8 mouse cellular contexts compared by ENCODE assay signal in the genomic region with DNA sequence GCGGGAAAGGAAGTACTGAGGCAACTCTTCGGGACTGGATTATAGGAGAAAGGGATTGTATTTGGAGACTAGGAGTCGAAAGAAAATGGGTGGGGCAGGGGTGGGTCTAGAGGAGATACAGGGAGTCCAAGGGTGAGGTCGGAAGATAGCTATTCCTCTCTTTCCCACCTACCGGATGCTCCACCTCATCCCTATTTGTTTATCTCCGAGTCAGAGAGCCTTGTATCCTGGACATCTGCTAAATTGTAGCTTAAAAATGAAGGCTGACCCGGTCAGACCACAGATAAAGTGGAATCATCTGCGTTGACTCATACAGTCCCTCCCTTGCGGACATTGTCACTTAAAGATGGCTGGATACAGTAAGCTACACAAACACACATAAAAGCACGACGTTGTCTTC. TPM values are rescaled to one million over a fixed set of nuclear protein-coding genes. Genes with fewer than 3 reads are reported as not detected.
A peak's percentile ranks its signal among the peaks of the same experiment; 100 is the strongest.
DNase-seq lines count a peak whose midpoint lies in the region; ATAC-seq and TF ChIP-seq lines count a peak whose summit lies in the region.

No protein-coding gene starts in this region.

- peaks cover 10% of the 10 kb centered on the region; the same call in 1 of the 2 replicates for H3K27me3 ChIP-seq in kidney, embryonic 14.5 days (ENCODE audit: control insufficient read depth, insufficient read depth, low read length)
- H3K27me3 ChIP-seq in hindbrain, embryonic 16.5 days (replicated peaks; ENCODE audit: control insufficient read depth, insufficient read depth, low read length) = peaks cover 42% of the 10 kb centered on the region
- H3K27me3 ChIP-seq in midbrain, embryonic 16.5 days (ENCODE audit: control insufficient read depth, insufficient read depth, low read depth, low read length) = peaks cover 50% of the 10 kb centered on the region

- H3K9ac ChIP-seq in kidney, embryonic 14.5 days (ENCODE audit: low read depth, low read length) = peak overlapping the region; percentile 13; the same call in 1 of the 2 replicates
- no peak overlapping the region for H3K9ac ChIP-seq in hindbrain, embryonic 16.5 days (ENCODE audit: low read depth, low read length)
- peak overlapping the region; percentile 30; the same call in 1 of the 2 replicates for H3K9ac ChIP-seq in midbrain, embryonic 16.5 days (ENCODE audit: low read depth, low read length)

- peak overlapping the region; percentile 93 for H3K4me2 ChIP-seq in kidney, embryonic 14.5 days (replicated peaks; ENCODE audit: low read depth, low read length)
- peak overlapping the region; percentile 90 for H3K4me2 ChIP-seq in hindbrain, embryonic 16.5 days (ENCODE audit: low read length)
- H3K4me2 ChIP-seq in midbrain, embryonic 16.5 days (ENCODE audit: low read length) = peak overlapping the region; percentile 86

- H3K36me3 ChIP-seq in kidney, embryonic 14.5 days (ENCODE audit: control insufficient read depth, insufficient read depth, low read length) = no peaks in the 10 kb centered on the region
- H3K36me3 ChIP-seq in hindbrain, embryonic 16.5 days (ENCODE audit: control insufficient read depth, insufficient read depth, low read length) = no peaks in the 10 kb centered on the region
- no peaks in the 10 kb centered on the region for H3K36me3 ChIP-seq in midbrain, embryonic 16.5 days (ENCODE audit: control insufficient read depth, insufficient read depth, low read length)

- TF ChIP-seq CTCF in bone marrow macrophage, adult 2 months (IDR thresholded peaks at IDR 0.05; ENCODE audit: low read depth, low read length) = no peak

- H3K4me1 ChIP-seq in kidney, embryonic 14.5 days (ENCODE audit: control insufficient read depth, insufficient read depth, low read length) = peaks cover 5% of the 10 kb centered on the region; the same call in 1 of the 2 replicates
- peaks cover 16% of the 10 kb centered on the region for H3K4me1 ChIP-seq in bone marrow macrophage, adult 2 months (ENCODE audit: control insufficient read depth, insufficient read depth, low read length)
- H3K4me1 ChIP-seq in hindbrain, embryonic 16.5 days (ENCODE audit: control insufficient read depth, insufficient read depth, low read depth, low read length) = peaks cover 7% of the 10 kb centered on the region
- peaks cover 6% of the 10 kb centered on the region for H3K4me1 ChIP-seq in midbrain, embryonic 16.5 days (ENCODE audit: control insufficient read depth, insufficient read depth, low read length)

- TF ChIP-seq POLR2A in bone marrow macrophage, adult 2 months (IDR thresholded peaks at IDR 0.05; ENCODE audit: borderline replicate concordance, low read depth, low read length) = no peak

- no peak for ATAC-seq in kidney, embryonic 14.5 days (ENCODE audit: low FRiP score, low TSS enrichment)
- ATAC-seq in hindbrain, embryonic 16.5 days = peak; percentile 14; the same call in 1 of the 2 replicates
- ATAC-seq in midbrain, embryonic 16.5 days = no peak
- ATAC-seq in activated CD4-positive, CD25-positive, alpha-beta regulatory T cell, adult 4 months = no peak

- no peak for DNase-seq in kidney, postnatal 4 days
- DNase-seq in embryo, embryonic 9.5 days (ENCODE audit: extremely low spot score) = no peak
- no peak for DNase-seq in spleen, postnatal 36 days (ENCODE audit: low spot score in 2 of 2)

- 29% methylated on average over 11 of the region's 11 CpGs for WGBS in kidney, embryonic 14.5 days
- 33% methylated on average over 11 of the region's 11 CpGs for WGBS in hindbrain, embryonic 16.5 days
- WGBS in midbrain, embryonic 16.5 days = 35% methylated on average over 11 of the region's 11 CpGs

- H3K27ac ChIP-seq in kidney, embryonic 14.5 days (ENCODE audit: low read depth, low read length) = no peak overlapping the region
- 0 out of 2 replicates have a peak overlapping the region, but pooled peaks have one; percentile 12 for H3K27ac ChIP-seq in bone marrow macrophage, adult 2 months (ENCODE audit: insufficient read depth, low read depth, low read length)
- no peak overlapping the region for H3K27ac ChIP-seq in hindbrain, embryonic 16.5 days (ENCODE audit: low read depth, low read length)
- no peak overlapping the region for H3K27ac ChIP-seq in midbrain, embryonic 16.5 days (ENCODE audit: low read length)

- H3K9me3 ChIP-seq in kidney, embryonic 14.5 days (ENCODE audit: control insufficient read depth, low read length) = no peaks in the 10 kb centered on the region
- H3K9me3 ChIP-seq in hindbrain, embryonic 16.5 days (ENCODE audit: control insufficient read depth, low read length) = no peaks in the 10 kb centered on the region
- H3K9me3 ChIP-seq in midbrain, embryonic 16.5 days (replicated peaks; ENCODE audit: control insufficient read depth, low read length, poor library complexity, severe bottlenecking) = no peaks in the 10 kb centered on the region

- H3K4me3 ChIP-seq in kidney, embryonic 14.5 days (ENCODE audit: low read length) = peak overlapping the region; percentile 65
- peak overlapping the region; percentile 12; the same call in 1 of the 2 replicates for H3K4me3 ChIP-seq in bone marrow macrophage, adult 2 months (ENCODE audit: insufficient read depth, low read length)
- H3K4me3 ChIP-seq in hindbrain, embryonic 16.5 days (ENCODE audit: low read length) = peak overlapping the region; percentile 64
- peak overlapping the region; percentile 58 for H3K4me3 ChIP-seq in midbrain, embryonic 16.5 days (ENCODE audit: low read depth, low read length)

RNA-seq across cellular contexts. Expression of gene Map3k6, which starts 1.3 kb away (rescaled TPM):
- 2.8 and 4.1 TPM in 2 replicates for polyA plus RNA-seq in kidney, embryonic 14.5 days (2014; fragmentation: Nextera tagmentation; extraction: Ambion mirVana)
- 1.2 and 1.6 TPM in 2 replicates for polyA plus RNA-seq in bone marrow macrophage, adult 2 months (2012; ENCODE audit: insufficient read depth, insufficient read length, missing spikeins)
- 2.6 and 4.2 TPM in 2 replicates for polyA plus RNA-seq in hindbrain, embryonic 16.5 days (2015; fragmentation: Nextera tagmentation; extraction: Ambion mirVana)
- polyA plus RNA-seq in midbrain, embryonic 16.5 days (2015; fragmentation: Nextera tagmentation; extraction: Ambion mirVana) = 2.8 TPM in 2 replicates
- polyA plus RNA-seq in activated CD4-positive, CD25-positive, alpha-beta regulatory T cell, adult 4 months (2017; shearing (Covaris generic)) = under 1 TPM in 1 of 2 experiments, not detected in 1; 0.42 TPM

RNA-seq across cellular contexts. Expression of gene Sytl1, which starts 21.0 kb away (rescaled TPM):
- polyA plus RNA-seq in kidney, embryonic 14.5 days (2014; fragmentation: Nextera tagmentation; extraction: Ambion mirVana) = 0.70 and 1.1 TPM in 2 replicates
- polyA plus RNA-seq in bone marrow macrophage, adult 2 months (2012; ENCODE audit: insufficient read depth, insufficient read length, missing spikeins) = not detected in 2 replicates
- 0.44 and 0.54 TPM in 2 replicates for polyA plus RNA-seq in hindbrain, embryonic 16.5 days (2015; fragmentation: Nextera tagmentation; extraction: Ambion mirVana)
- 0.16 and 0.25 TPM in 2 replicates for polyA plus RNA-seq in midbrain, embryonic 16.5 days (2015; fragmentation: Nextera tagmentation; extraction: Ambion mirVana)
- 10 to 100 TPM; 29.6 to 45.6 TPM for polyA plus RNA-seq in activated CD4-positive, CD25-positive, alpha-beta regulatory T cell, adult 4 months (2017; shearing (Covaris generic))

RNA-seq across cellular contexts. Expression of gene Gpr3, which starts 29.6 kb away (rescaled TPM):
- polyA plus RNA-seq in kidney, embryonic 14.5 days (2014; fragmentation: Nextera tagmentation; extraction: Ambion mirVana) = 0.53 TPM in 1 of 2 replicates, not detected in the other
- polyA plus RNA-seq in bone marrow macrophage, adult 2 months (2012; ENCODE audit: insufficient read depth, insufficient read length, missing spikeins) = not detected in 2 replicates
- polyA plus RNA-seq in hindbrain, embryonic 16.5 days (2015; fragmentation: Nextera tagmentation; extraction: Ambion mirVana) = 2.5 TPM in 2 replicates
- 1.5 and 2.0 TPM in 2 replicates for polyA plus RNA-seq in midbrain, embryonic 16.5 days (2015; fragmentation: Nextera tagmentation; extraction: Ambion mirVana)
- polyA plus RNA-seq in activated CD4-positive, CD25-positive, alpha-beta regulatory T cell, adult 4 months (2017; shearing (Covaris generic)) = not detected

RNA-seq across cellular contexts. Expression of gene Cd164l2, which starts 30.0 kb away (rescaled TPM):
- 6.9 and 7.6 TPM in 2 replicates for polyA plus RNA-seq in kidney, embryonic 14.5 days (2014; fragmentation: Nextera tagmentation; extraction: Ambion mirVana)
- polyA plus RNA-seq in bone marrow macrophage, adult 2 months (2012; ENCODE audit: insufficient read depth, insufficient read length, missing spikeins) = not detected in 2 replicates
- 5.6 and 8.3 TPM in 2 replicates for polyA plus RNA-seq in hindbrain, embryonic 16.5 days (2015; fragmentation: Nextera tagmentation; extraction: Ambion mirVana)
- polyA plus RNA-seq in midbrain, embryonic 16.5 days (2015; fragmentation: Nextera tagmentation; extraction: Ambion mirVana) = 3.8 and 4.1 TPM in 2 replicates
- polyA plus RNA-seq in activated CD4-positive, CD25-positive, alpha-beta regulatory T cell, adult 4 months (2017; shearing (Covaris generic)) = not detected

RNA-seq across cellular contexts. Expression of gene Tmem222, which starts 35.7 kb away (rescaled TPM):
- polyA plus RNA-seq in kidney, embryonic 14.5 days (2014; fragmentation: Nextera tagmentation; extraction: Ambion mirVana) = 74.9 and 87.9 TPM in 2 replicates
- 36.1 and 40.8 TPM in 2 replicates for polyA plus RNA-seq in bone marrow macrophage, adult 2 months (2012; ENCODE audit: insufficient read depth, insufficient read length, missing spikeins)
- polyA plus RNA-seq in hindbrain, embryonic 16.5 days (2015; fragmentation: Nextera tagmentation; extraction: Ambion mirVana) = 121 and 130 TPM in 2 replicates
- polyA plus RNA-seq in midbrain, embryonic 16.5 days (2015; fragmentation: Nextera tagmentation; extraction: Ambion mirVana) = 111 and 121 TPM in 2 replicates
- polyA plus RNA-seq in activated CD4-positive, CD25-positive, alpha-beta regulatory T cell, adult 4 months (2017; shearing (Covaris generic)) = 10 to 100 TPM; 72.4 to 77.5 TPM

Comparison
In these comparisons a context has a peak if more than half of its experiments do, and no peak if none do; other contexts are left out.
1. H3K4me3 ChIP-seq: peak in every context shown above with its lines; median percentile 65 in kidney, embryonic 14.5 days; 64 in hindbrain, embryonic 16.5 days; 58 in midbrain, embryonic 16.5 days; 12 in bone marrow macrophage, adult 2 months.
2. RNA of gene Sytl1, which starts 21.0 kb away (polyA plus RNA-seq): 29.6 to 45.6 TPM in activated CD4-positive, CD25-positive, alpha-beta regulatory T cell, adult 4 months; 0.70 to 1.1 TPM in kidney, embryonic 14.5 days, 0.44 to 0.54 TPM in hindbrain, embryonic 16.5 days, 0.16 to 0.25 TPM in midbrain, embryonic 16.5 days and not detected in bone marrow macrophage, adult 2 months; every median in the first group is over 10 times any median in the second.
3. Peak in every context shown above with its lines, with median percentiles within 50 percentile points of each other: H3K4me2 ChIP-seq.